8 mouse cellular contexts compared by ENCODE assay signal in the genomic region with DNA sequence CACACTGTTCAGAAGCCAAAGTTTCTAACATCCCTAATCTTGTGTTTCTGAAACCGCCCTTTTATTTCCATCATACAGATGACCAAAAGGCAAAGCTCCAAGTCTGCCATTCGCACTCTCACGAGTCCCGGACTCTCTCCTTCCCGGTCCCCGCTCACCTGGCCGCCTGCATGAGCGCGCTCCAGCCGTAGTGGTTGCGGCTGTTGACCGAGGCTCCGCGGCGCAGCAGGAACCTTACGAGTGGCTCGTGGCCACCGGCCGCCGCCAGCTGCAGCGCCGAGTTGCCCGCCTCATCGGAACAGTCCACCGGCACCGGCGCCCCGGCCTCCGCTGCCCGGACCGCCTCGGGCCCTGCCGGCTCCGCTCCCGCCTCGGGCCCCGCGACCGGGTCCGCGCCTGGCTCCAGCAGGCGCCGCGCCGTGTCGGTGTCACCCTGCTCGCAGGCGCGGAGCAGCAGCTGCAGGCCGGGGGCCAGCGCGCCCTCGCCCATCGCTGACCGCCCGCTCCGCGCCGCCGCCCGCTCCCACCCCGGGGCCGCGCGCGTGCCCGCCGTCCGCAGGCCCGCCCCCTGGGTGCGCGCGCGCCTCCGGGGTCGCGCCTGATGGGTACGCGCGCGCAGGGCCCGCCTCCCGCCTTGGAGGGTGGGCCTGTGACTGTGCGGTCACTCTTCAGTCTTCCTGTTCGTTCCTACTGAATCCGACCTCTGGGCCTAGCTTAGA. TPM values are rescaled to one million over a fixed set of nuclear protein-coding genes. Genes with fewer than 3 reads are reported as not detected.
A peak's percentile ranks its signal among the peaks of the same experiment; 100 is the strongest.
DNase-seq lines count a peak whose midpoint lies in the region; ATAC-seq and TF ChIP-seq lines count a peak whose summit lies in the region.

TSS of gene Anks6 (minus strand) at position 637 of the 719 bp plus-strand sequence.

- no peaks in the 10 kb centered on the region for H3K9me3 ChIP-seq in heart, embryonic 10.5 days
- H3K9me3 ChIP-seq in limb, embryonic 14.5 days (ENCODE audit: control insufficient read depth, low read length), result no peaks in the 10 kb centered on the region
- H3K9me3 ChIP-seq in midbrain, embryonic 14.5 days (ENCODE audit: control insufficient read depth, low read length), result no peaks in the 10 kb centered on the region
- no peaks in the 10 kb centered on the region for H3K9me3 ChIP-seq in stomach, embryonic 16.5 days (replicated peaks; ENCODE audit: control insufficient read depth, low read length)

- TF ChIP-seq POLR2A in embryonic fibroblast, embryonic 13.5 days (IDR thresholded peaks at IDR 0.05; ENCODE audit: low read depth, low read length), result peak; percentile 91
- peak; percentile 27; the same call in 1 of the 2 replicates for TF ChIP-seq POLR2A in limb, embryonic 14.5 days (IDR thresholded peaks at IDR 0.05; ENCODE audit: borderline replicate concordance, extremely low read depth, insufficient read depth, insufficient read length)

- no peak for TF ChIP-seq CTCF in embryonic fibroblast, embryonic 13.5 days (IDR thresholded peaks at IDR 0.05; ENCODE audit: borderline replicate concordance, insufficient read depth, low read length)

- H3K4me2 ChIP-seq in limb, embryonic 14.5 days (replicated peaks; ENCODE audit: low read depth, low read length, severe bottlenecking), result peak within 1 kb of the TSS; percentile 53
- peak within 1 kb of the TSS; percentile 71 for H3K4me2 ChIP-seq in midbrain, embryonic 14.5 days (ENCODE audit: low read length)
- H3K4me2 ChIP-seq in stomach, embryonic 16.5 days (ENCODE audit: low read depth, low read length), result peak within 1 kb of the TSS; percentile 69

- H3K4me3 ChIP-seq in embryonic fibroblast, embryonic 13.5 days (ENCODE audit: insufficient read depth, low read length), result peak within 1 kb of the TSS; percentile 54
- H3K4me3 ChIP-seq in heart, embryonic 10.5 days, result peak within 1 kb of the TSS; percentile 83
- peak within 1 kb of the TSS; percentile 80 for H3K4me3 ChIP-seq in limb, embryonic 14.5 days (replicated peaks; ENCODE audit: low read length)
- H3K4me3 ChIP-seq in midbrain, embryonic 14.5 days (replicated peaks; ENCODE audit: low read depth, low read length), result peak within 1 kb of the TSS; percentile 68
- H3K4me3 ChIP-seq in stomach, embryonic 16.5 days (replicated peaks; ENCODE audit: low read length), result peak within 1 kb of the TSS; percentile 78

- ATAC-seq in limb, embryonic 14.5 days (ENCODE audit: low FRiP score, low read depth), result peak; percentile 88
- peak; percentile 90 for ATAC-seq in midbrain, embryonic 14.5 days (ENCODE audit: low FRiP score, low TSS enrichment)
- peak; percentile 91 for ATAC-seq in stomach, embryonic 16.5 days (ENCODE audit: insufficient read depth, low FRiP score)

- H3K4me1 ChIP-seq in embryonic fibroblast, embryonic 13.5 days (ENCODE audit: control insufficient read depth, insufficient read depth, low read length), result no peaks in the 10 kb centered on the region
- H3K4me1 ChIP-seq in heart, embryonic 10.5 days, result peaks cover 8% of the 10 kb centered on the region; the same call in 1 of the 2 replicates
- peaks cover 11% of the 10 kb centered on the region; the same call in 1 of the 2 replicates for H3K4me1 ChIP-seq in limb, embryonic 14.5 days (ENCODE audit: control insufficient read depth, insufficient read depth, low read length)
- H3K4me1 ChIP-seq in midbrain, embryonic 14.5 days (ENCODE audit: control insufficient read depth, insufficient read depth, low read length), result 0 out of 2 replicates have a peak, but pooled peaks cover 5% of the 10 kb centered on the region
- peaks cover 12% of the 10 kb centered on the region; the same call in 1 of the 2 replicates for H3K4me1 ChIP-seq in stomach, embryonic 16.5 days (ENCODE audit: control insufficient read depth, insufficient read depth, low read length)

- DNase-seq in layer of hippocampus, adult 11-12 months (ENCODE audit: low spot score), result peak; percentile 81
- DNase-seq in layer of hippocampus, adult 9-10 months (ENCODE audit: low spot score), result no peak
- DNase-seq in heart, embryonic 10.5 days (ENCODE audit: low spot score), result peak; percentile 77
- peak; percentile 82 for DNase-seq in kidney, adult 9 months
- peak; percentile 73 for DNase-seq in limb, embryonic 14.5 days (ENCODE audit: low spot score)
- DNase-seq in midbrain, embryonic 14.5 days, result peak; percentile 93

- peaks cover 40% of the 10 kb centered on the region for H3K27me3 ChIP-seq in heart, embryonic 10.5 days (ENCODE audit: insufficient read depth, poor library complexity, severe bottlenecking)
- no peaks in the 10 kb centered on the region for H3K27me3 ChIP-seq in limb, embryonic 14.5 days (ENCODE audit: control insufficient read depth, insufficient read depth, low read length)
- H3K27me3 ChIP-seq in midbrain, embryonic 14.5 days (ENCODE audit: control insufficient read depth, insufficient read depth, low read length), result no peaks in the 10 kb centered on the region
- no peaks in the 10 kb centered on the region for H3K27me3 ChIP-seq in stomach, embryonic 16.5 days (ENCODE audit: control insufficient read depth, insufficient read depth, low read length)

- H3K27ac ChIP-seq in embryonic fibroblast, embryonic 13.5 days (ENCODE audit: insufficient read depth, low read length), result no peak within 1 kb of the TSS
- peak within 1 kb of the TSS; percentile 90 for H3K27ac ChIP-seq in heart, embryonic 10.5 days
- peak within 1 kb of the TSS; percentile 71 for H3K27ac ChIP-seq in limb, embryonic 14.5 days (replicated peaks; ENCODE audit: low read depth, low read length)
- H3K27ac ChIP-seq in midbrain, embryonic 14.5 days (replicated peaks; ENCODE audit: low read depth, low read length), result peak within 1 kb of the TSS; percentile 82
- peak within 1 kb of the TSS; percentile 61; the same call in 1 of the 2 replicates for H3K27ac ChIP-seq in stomach, embryonic 16.5 days (ENCODE audit: low read length)

- H3K9ac ChIP-seq in limb, embryonic 14.5 days (ENCODE audit: low read depth, low read length, severe bottlenecking), result peak within 1 kb of the TSS; percentile 83
- H3K9ac ChIP-seq in midbrain, embryonic 14.5 days (replicated peaks; ENCODE audit: low read length), result peak within 1 kb of the TSS; percentile 82
- H3K9ac ChIP-seq in stomach, embryonic 16.5 days (ENCODE audit: low read length), result peak within 1 kb of the TSS; percentile 89

- no peaks in the 10 kb centered on the region for H3K36me3 ChIP-seq in heart, embryonic 10.5 days
- no peaks in the 10 kb centered on the region for H3K36me3 ChIP-seq in limb, embryonic 14.5 days (ENCODE audit: control insufficient read depth, insufficient read depth, low read length)
- H3K36me3 ChIP-seq in midbrain, embryonic 14.5 days (ENCODE audit: control insufficient read depth, insufficient read depth, low read length), result no peaks in the 10 kb centered on the region
- H3K36me3 ChIP-seq in stomach, embryonic 16.5 days (ENCODE audit: control insufficient read depth, insufficient read depth, low read length), result no peaks in the 10 kb centered on the region

- WGBS in heart, embryonic 10.5 days, result 2% methylated on average over 86 of the region's 86 CpGs
- WGBS in limb, embryonic 14.5 days, result under 1% methylated on average over 55 of the region's 86 CpGs
- under 1% methylated on average over 85 of the region's 86 CpGs for WGBS in midbrain, embryonic 14.5 days
- WGBS in stomach, embryonic 16.5 days, result under 1% methylated on average over 71 of the region's 86 CpGs

RNA-seq across cellular contexts. Expression of gene Anks6, which starts in this region (rescaled TPM):
- 6.8 and 7.0 TPM in 2 replicates for polyA plus RNA-seq in embryonic fibroblast, embryonic 13.5 days (2011; ENCODE audit: insufficient read length, low read depth, missing spikeins)
- polyA plus RNA-seq in heart, embryonic 10.5 days (2016; fragmentation: Nextera tagmentation; extraction: Ambion mirVana), result 1.8 and 2.0 TPM in 2 replicates
- polyA plus RNA-seq in limb, embryonic 14.5 days (2012; rRNA removed), result 14.9 and 19.9 TPM in 2 replicates
- polyA plus RNA-seq in limb, embryonic 14.5 days (2014; fragmentation: Nextera tagmentation; extraction: Ambion mirVana), result 5.1 and 6.5 TPM in 2 replicates
- 5.3 and 6.0 TPM in 2 replicates for polyA plus RNA-seq in midbrain, embryonic 14.5 days (2014; fragmentation: Nextera tagmentation; extraction: Ambion mirVana)
- polyA plus RNA-seq in stomach, embryonic 16.5 days (2015; fragmentation: Nextera tagmentation; extraction: Ambion mirVana), result 3.4 and 3.9 TPM in 2 replicates
